Mouse (Mus musculus) kidney, postnatal 0 days (tissue): ENCODE data around the gene Zbed5. TPM values are rescaled to one million over a fixed set of nuclear protein-coding genes. Genes with fewer than 3 reads are reported as not detected.
"Not testable (repeated sequence)": the region's sequence is repeated elsewhere in the genome, so short reads cannot be mapped to it uniquely, and the experiment has no call there.

ENCODE experiments used
- ATAC-seq: fragments of 200-750 bp; cut with Nextera tagmentation; replicated peaks from 2 replicates; pipeline ENCODE4 v1.8.0; 2017; ENCODE audit warnings: low read depth, moderate number of reproducible peaks, moderate TSS enrichment, moderate library complexity; ENCODE audit not compliant: low FRiP score
- DNase-seq: peaks from one replicate; pipeline ENCODE4 v3.0.0-alpha.2; 2016; ENCODE audit warnings: low spot score
- H3K27ac ChIP-seq: fragments of 300-500 bp; sonication (generic); 2 replicates; pipeline ENCODE4 v1.5.1; 2014; ENCODE audit warnings: mild to moderate bottlenecking
- H3K27me3 ChIP-seq: fragments of 300-500 bp; sonication (generic); 2 replicates; pipeline ENCODE4 v1.6.1; 2014; ENCODE audit warnings: low read length, mixed read lengths; ENCODE audit not compliant: insufficient read depth
- H3K36me3 ChIP-seq: fragments of 300-500 bp; sonication (generic); 2 replicates; pipeline ENCODE4 v1.6.1; 2014; ENCODE audit warnings: low read length, mixed read lengths; ENCODE audit not compliant: insufficient read depth
- H3K4me1 ChIP-seq: fragments of 300-500 bp; sonication (generic); replicated peaks from 2 replicates; pipeline ENCODE4 v1.6.1; 2014; ENCODE audit warnings: antibody characterized with exemption, low read length, mixed read lengths; ENCODE audit not compliant: insufficient read depth
- H3K4me2 ChIP-seq: fragments of 300-500 bp; sonication (generic); 2 replicates; pipeline ENCODE4 v1.6.1; 2014; ENCODE audit warnings: mild to moderate bottlenecking, low read length, moderate library complexity, mixed read lengths
- H3K4me3 ChIP-seq: fragments of 300-500 bp; sonication (generic); replicated peaks from 2 replicates; pipeline ENCODE4 v1.5.1; 2014; ENCODE audit warnings: low read depth, low read length
- H3K9ac ChIP-seq: fragments of 300-500 bp; sonication (generic); 2 replicates; pipeline ENCODE4 v1.6.1; 2014; ENCODE audit warnings: low read depth, low read length
- H3K9me3 ChIP-seq: fragments of 300-500 bp; sonication (generic); replicated peaks from 2 replicates; pipeline ENCODE4 v1.6.1; 2016; ENCODE audit warnings: low read length, inconsistent platforms, mixed read lengths
- CTCF ChIP-seq: IDR thresholded peaks from 2 replicates; pipeline ENCODE4 v1.5.1; 2016; ENCODE audit warnings: antibody characterized with exemption, low read depth, mild to moderate bottlenecking, moderate library complexity
- WGBS: fragments of 180-500 bp; shearing (Covaris S2); extraction: QIAGEN DNeasy Blood & Tissue Kit; methylation state at CpG from one replicate; pipeline ENCODE4 v1.1.7; 2014; 5-methylcytosine and 5-hydroxymethylcytosine counted together
- polyA plus RNA-seq: library from polyadenylated mRNA; unstranded; fragments of >200 nt; fragmentation: Nextera tagmentation; extraction: Ambion mirVana; gene quantifications from 2 replicates; pipeline ENCODE4 v1.2.1, GENCODE M21; 2015

Zbed5 gene
- polyA plus RNA-seq, 1 experiment from 2014 or later, result 6.6 TPM

GRCm38 (mm10) chr5:129877731-129878455 lies 17.6 kb upstream of the Zbed5 start:
- no peak for DNase-seq
- Histone ChIP-seq H3K36me3 (peaks cover 18% of the 10 kb centered on the region), H3K27me3 (no peaks in the 10 kb centered on the region), H3K27ac (no peak overlapping the region), H3K9me3 (no peaks in the 10 kb centered on the region), H3K4me2 (no peak overlapping the region), H3K4me3 (no peak overlapping the region), H3K9ac (no peak overlapping the region), H3K4me1 (no peaks in the 10 kb centered on the region)
- WGBS, result 63% methylated on average over 9 of the region's 9 CpGs
- ATAC-seq, result no peak
- TF ChIP-seq CTCF, result no peak

GRCm38 (mm10) chr5:129878946-129879345 lies 16.6 kb upstream of the Zbed5 start:
- ATAC-seq, result peak; percentile 63; the same call in 1 of the 2 replicates
- DNase-seq, result peak; percentile 69
- Histone ChIP-seq H3K36me3 (peaks cover 23% of the 10 kb centered on the region), H3K27me3 (no peaks in the 10 kb centered on the region), H3K4me3 (no peak overlapping the region), H3K9me3 (no peaks in the 10 kb centered on the region), H3K27ac (no peak overlapping the region), H3K4me1 (no peaks in the 10 kb centered on the region), H3K9ac (no peak overlapping the region), H3K4me2 (no peak overlapping the region)
- peak; percentile 71 for TF ChIP-seq CTCF
- 52% methylated on average over 2 of the region's 2 CpGs for WGBS

- ATAC-seq, result no peak
These were observed 15.6 kb upstream of the Zbed5 start for GRCm38 (mm10) chr5:129879888-129880287.

GRCm38 (mm10) chr5:129886271-129886670 lies 9.3 kb upstream of the Zbed5 start:
- peak overlapping the region; percentile 79 for H3K4me2 ChIP-seq
- peak overlapping the region; percentile 96 for H3K27ac ChIP-seq
- no peaks in the 10 kb centered on the region for H3K27me3 ChIP-seq

More at GRCm38 (mm10) chr5:129879888-129880287, 15.6 kb upstream of the Zbed5 start:
- H3K27me3 ChIP-seq, result no peaks in the 10 kb centered on the region
- no peak overlapping the region for H3K27ac ChIP-seq
- H3K9ac ChIP-seq, result no peak overlapping the region
- 70% methylated on average over 3 of the region's 3 CpGs for WGBS
- DNase-seq, result no peak
- H3K4me2 ChIP-seq, result no peak overlapping the region
- no peaks in the 10 kb centered on the region for H3K4me1 ChIP-seq
- no peaks in the 10 kb centered on the region for H3K9me3 ChIP-seq
- H3K36me3 ChIP-seq, result peaks cover 26% of the 10 kb centered on the region
- no peak overlapping the region for H3K4me3 ChIP-seq
- no peak for TF ChIP-seq CTCF

GRCm38 (mm10) chr5:129886911-129887636 lies 8.4 kb upstream of the Zbed5 start, which contains the start of gene Chchd2:
Gene Chchd2, minus strand, starts transcription at chr5:129887470.
- under 1% methylated on average over 46 of the region's 46 CpGs for WGBS
- no peaks in the 10 kb centered on the region for H3K27me3 ChIP-seq
- H3K4me3 ChIP-seq, result peak within 1 kb of the TSS; percentile 73
- H3K9ac ChIP-seq, result peak within 1 kb of the TSS; percentile 80
- TF ChIP-seq CTCF, result no peak
- H3K4me2 ChIP-seq, result peak within 1 kb of the TSS; percentile 79
- peaks cover 3% of the 10 kb centered on the region; the same call in 1 of the 2 replicates for H3K4me1 ChIP-seq
- DNase-seq (peak; percentile 100), ATAC-seq (peak; percentile 99)
- peak within 1 kb of the TSS; percentile 96 for H3K27ac ChIP-seq
- no peaks in the 10 kb centered on the region for H3K9me3 ChIP-seq
- H3K36me3 ChIP-seq, result 0 out of 2 replicates have a peak, but pooled peaks cover 9% of the 10 kb centered on the region

More at GRCm38 (mm10) chr5:129886271-129886670, 9.3 kb upstream of the Zbed5 start:
- Histone ChIP-seq H3K9me3 (no peaks in the 10 kb centered on the region), H3K4me3 (peak overlapping the region; percentile 73), H3K4me1 (peaks cover 3% of the 10 kb centered on the region; the same call in 1 of the 2 replicates), H3K9ac (peak overlapping the region; percentile 80), H3K36me3 (peaks cover 17% of the 10 kb centered on the region; the same call in 1 of the 2 replicates)
- 19% methylated on average over 10 of the region's 10 CpGs for WGBS
- ATAC-seq (no peak), DNase-seq (peak; percentile 23)
- no peak for TF ChIP-seq CTCF

DNA sequence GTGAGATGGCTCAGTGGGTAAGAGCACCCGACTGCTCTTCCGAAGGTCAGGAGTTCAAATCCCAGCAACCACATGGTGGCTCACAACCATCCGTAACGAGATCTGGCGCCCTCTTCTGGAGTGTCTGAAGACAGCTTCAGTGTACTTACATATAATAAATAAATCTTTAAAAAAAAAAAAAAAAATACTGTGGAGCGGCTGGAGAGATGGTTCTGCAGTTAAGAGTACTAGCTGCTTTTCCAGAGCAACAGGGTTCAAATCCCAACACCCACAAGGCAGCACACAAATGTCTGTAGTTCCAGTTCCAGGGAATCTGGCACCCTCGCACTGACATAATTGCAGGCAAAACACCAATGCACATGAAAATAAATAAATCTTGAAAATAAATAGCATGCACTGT lies 5.1 kb upstream of the Zbed5 start:
- ATAC-seq, H3K9me3 ChIP-seq, H3K27ac ChIP-seq, H3K9ac ChIP-seq, H3K4me2 ChIP-seq, H3K4me1 ChIP-seq, H3K36me3 ChIP-seq, H3K27me3 ChIP-seq, H3K4me3 ChIP-seq, DNase-seq: not testable (repeated sequence)
- 80% methylated on average over 3 of the region's 7 CpGs for whole genome bisulfite sequencing
